Mouse (Mus musculus) lung, postnatal 0 days (tissue): ENCODE results near the gene Grin2b. TPM values are rescaled to one million over a fixed set of nuclear protein-coding genes. Genes with fewer than 3 reads are reported as not detected.

ENCODE experiments used
- ATAC-seq: fragments of 200-750 bp; cut with Nextera tagmentation; 2 replicates; pipeline ENCODE4 v1.8.0; 2017; ENCODE audit warnings: moderate library complexity
- DNase-seq: peaks from one replicate; pipeline ENCODE4 v3.0.0-alpha.2; 2016; ENCODE audit warnings: low spot score
- H3K27ac ChIP-seq: fragments of 300-500 bp; sonication (generic); 2 replicates; pipeline ENCODE4 v1.5.1; 2014; ENCODE audit warnings: antibody characterized with exemption, mild to moderate bottlenecking, low read length, mixed read lengths
- H3K27me3 ChIP-seq: fragments of 300-500 bp; sonication (generic); replicated peaks from 2 replicates; pipeline ENCODE4 v1.6.1; 2014; ENCODE audit warnings: low read length, mixed read lengths; ENCODE audit not compliant: insufficient read depth
- H3K36me3 ChIP-seq: fragments of 300-500 bp; sonication (generic); 2 replicates; pipeline ENCODE4 v1.6.1; 2014; ENCODE audit warnings: low read length, mixed read lengths; ENCODE audit not compliant: insufficient read depth
- H3K4me1 ChIP-seq: fragments of 300-500 bp; sonication (generic); 2 replicates; pipeline ENCODE4 v1.6.1; 2014; ENCODE audit warnings: antibody characterized with exemption, low read depth, low read length, mixed read lengths; ENCODE audit not compliant: insufficient read depth
- H3K4me2 ChIP-seq: fragments of 300-500 bp; sonication (generic); replicated peaks from 2 replicates; pipeline ENCODE4 v1.6.1; 2014; ENCODE audit warnings: low read depth, mild to moderate bottlenecking, low read length, moderate library complexity, mixed read lengths
- H3K4me3 ChIP-seq: fragments of 300-500 bp; sonication (generic); 2 replicates; pipeline ENCODE4 v1.5.1; 2014; ENCODE audit warnings: low read depth, low read length
- H3K9ac ChIP-seq: fragments of 300-500 bp; sonication (generic); replicated peaks from 2 replicates; pipeline ENCODE4 v1.6.1; 2014; ENCODE audit warnings: low read depth, mild to moderate bottlenecking
- H3K9me3 ChIP-seq: fragments of 300-500 bp; sonication (generic); 2 replicates; pipeline ENCODE4 v1.6.1; 2016; ENCODE audit warnings: low read length, mixed read lengths
- CTCF ChIP-seq: IDR thresholded peaks from 2 replicates; pipeline ENCODE4 v1.5.1; 2016; ENCODE audit warnings: antibody characterized with exemption, mild to moderate bottlenecking
- EP300 ChIP-seq: IDR thresholded peaks from 2 replicates; pipeline ENCODE4 v1.6.1; 2016; ENCODE audit warnings: antibody characterized with exemption, mild to moderate bottlenecking, control low read depth
- WGBS: fragments of 180-500 bp; shearing (Covaris S2); extraction: QIAGEN DNeasy Blood & Tissue Kit; methylation state at CpG from one replicate; pipeline ENCODE4 v1.1.7; 2014; 5-methylcytosine and 5-hydroxymethylcytosine counted together
- polyA plus RNA-seq: library from polyadenylated mRNA; unstranded; fragments of >200 nt; fragmentation: Nextera tagmentation; extraction: Ambion mirVana; gene quantifications from 2 replicates; pipeline ENCODE4 v1.2.1, GENCODE M21; 2015

The Grin2b gene
- polyA plus RNA-seq, 1 experiment from 2014 or later: 0.50 TPM

- WGBS: 88% methylated on average over 4 of the region's 4 CpGs
- no peak overlapping the region for H3K4me3 ChIP-seq
- H3K9ac ChIP-seq: no peak overlapping the region
- DNase-seq (no peak), ATAC-seq (no peak)
- no peak overlapping the region for H3K4me2 ChIP-seq
- no peaks in the 10 kb centered on the region for H3K9me3 ChIP-seq
- H3K36me3 ChIP-seq: no peaks in the 10 kb centered on the region
- no peaks in the 10 kb centered on the region for H3K27me3 ChIP-seq
- no peaks in the 10 kb centered on the region for H3K4me1 ChIP-seq
- TF ChIP-seq CTCF (no peak), EP300 (no peak)
- no peak overlapping the region for H3K27ac ChIP-seq
Measured at GRCm38 (mm10) chr6:135971481-135971880, 201.8 kb downstream of the Grin2b start.

GRCm38 (mm10) chr6:135970716-135971318 lies 202.5 kb downstream of the Grin2b start:
- Histone ChIP-seq H3K9ac (no peak overlapping the region), H3K27me3 (no peaks in the 10 kb centered on the region), H3K4me3 (no peak overlapping the region), H3K4me2 (no peak overlapping the region), H3K27ac (no peak overlapping the region), H3K9me3 (no peaks in the 10 kb centered on the region), H3K4me1 (no peaks in the 10 kb centered on the region), H3K36me3 (no peaks in the 10 kb centered on the region)
- WGBS: 42% methylated on average over 3 of the region's 3 CpGs
- ATAC-seq (no peak), DNase-seq (peak; percentile 9)
- TF ChIP-seq EP300 (no peak), CTCF (no peak)

GRCm38 (mm10) chr6:135961766-135962165 lies 211.5 kb downstream of the Grin2b start:
- Histone ChIP-seq H3K4me2 (no peak overlapping the region), H3K9ac (no peak overlapping the region), H3K27me3 (no peaks in the 10 kb centered on the region), H3K4me3 (no peak overlapping the region), H3K4me1 (no peaks in the 10 kb centered on the region), H3K9me3 (no peaks in the 10 kb centered on the region), H3K36me3 (no peaks in the 10 kb centered on the region), H3K27ac (no peak overlapping the region)
- DNase-seq: no peak
- 66% methylated on average over 9 of the region's 9 CpGs for WGBS
- ATAC-seq: no peak
- TF ChIP-seq EP300: no peak
- TF ChIP-seq CTCF: no peak

GRCm38 (mm10) chr6:135959629-135960028 lies 213.7 kb downstream of the Grin2b start:
- no peak overlapping the region for H3K4me2 ChIP-seq
- no peak for TF ChIP-seq EP300
- TF ChIP-seq CTCF: no peak
- H3K9ac ChIP-seq: no peak overlapping the region
- DNase-seq (peak; percentile 15), ATAC-seq (no peak; the same call in 1 of the 2 replicates)
- H3K9me3 ChIP-seq: no peaks in the 10 kb centered on the region
- H3K27me3 ChIP-seq: no peaks in the 10 kb centered on the region
- no peaks in the 10 kb centered on the region for H3K4me1 ChIP-seq
- no peak overlapping the region for H3K27ac ChIP-seq
- no peak overlapping the region for H3K4me3 ChIP-seq
- 70% methylated on average over 10 of the region's 10 CpGs for WGBS
- H3K36me3 ChIP-seq: no peaks in the 10 kb centered on the region

- H3K4me2 ChIP-seq: no peak overlapping the region
- H3K27me3 ChIP-seq: no peaks in the 10 kb centered on the region
- no peak overlapping the region for H3K4me3 ChIP-seq
- no peaks in the 10 kb centered on the region for H3K9me3 ChIP-seq
- ATAC-seq (no peak), DNase-seq (no peak)
- no peaks in the 10 kb centered on the region for H3K36me3 ChIP-seq
- H3K9ac ChIP-seq: no peak overlapping the region
- WGBS: 84% methylated on average over 5 of the region's 5 CpGs
- no peak for TF ChIP-seq EP300
- no peak overlapping the region for H3K27ac ChIP-seq
- no peaks in the 10 kb centered on the region for H3K4me1 ChIP-seq
Measured at GRCm38 (mm10) chr6:135951666-135952065, 221.6 kb downstream of the Grin2b start.

GRCm38 (mm10) chr6:135945511-135945910 lies 227.8 kb downstream of the Grin2b start:
- no peak for DNase-seq
- Histone ChIP-seq H3K9ac (no peak overlapping the region), H3K9me3 (no peaks in the 10 kb centered on the region), H3K27ac (no peak overlapping the region), H3K4me3 (no peak overlapping the region), H3K27me3 (no peaks in the 10 kb centered on the region), H3K4me1 (no peaks in the 10 kb centered on the region), H3K36me3 (no peaks in the 10 kb centered on the region), H3K4me2 (no peak overlapping the region)
- ATAC-seq: no peak
- TF ChIP-seq EP300 (no peak), CTCF (no peak)
- 55% methylated on average over 5 of the region's 5 CpGs for WGBS

GRCm38 (mm10) chr6:135944358-135944757 lies 229.0 kb downstream of the Grin2b start:
- H3K9me3 ChIP-seq: no peaks in the 10 kb centered on the region
- ATAC-seq: no peak
- H3K27ac ChIP-seq: no peak overlapping the region
- no peak overlapping the region for H3K9ac ChIP-seq
- H3K4me2 ChIP-seq: no peak overlapping the region
- no peaks in the 10 kb centered on the region for H3K4me1 ChIP-seq
- no peaks in the 10 kb centered on the region for H3K36me3 ChIP-seq
- no peak for DNase-seq
- no peaks in the 10 kb centered on the region for H3K27me3 ChIP-seq
- TF ChIP-seq CTCF: no peak
- no peak for TF ChIP-seq EP300
- 76% methylated on average over 5 of the region's 5 CpGs for WGBS
- no peak overlapping the region for H3K4me3 ChIP-seq
